Mouse (Mus musculus) midbrain, embryonic 14.5 days (tissue): ENCODE results near the gene Ubr3. TPM values are rescaled to one million over a fixed set of nuclear protein-coding genes. Genes with fewer than 3 reads are reported as not detected.

Source experiments
- ATAC-seq: fragments of 200-750 bp; cut with Nextera tagmentation; 2 replicates; pipeline ENCODE4 v1.8.0; 2017; ENCODE audit warnings: moderate number of reproducible peaks, moderate library complexity; ENCODE audit not compliant: low FRiP score, low TSS enrichment
- DNase-seq: peaks from one replicate; pipeline ENCODE4 v3.0.0-alpha.2; 2015
- H3K27ac ChIP-seq: fragments of 300-500 bp; sonication (generic); replicated peaks from 2 replicates; pipeline ENCODE4 v1.5.1; 2014; ENCODE audit warnings: mild to moderate bottlenecking, low read depth, low read length, moderate library complexity
- H3K27me3 ChIP-seq: fragments of 300-500 bp; sonication (generic); 2 replicates; pipeline ENCODE4 v1.6.1; 2014; ENCODE audit warnings: low read length, control low read depth, mixed read lengths; ENCODE audit not compliant: control insufficient read depth, insufficient read depth
- H3K36me3 ChIP-seq: fragments of 300-500 bp; sonication (generic); 2 replicates; pipeline ENCODE4 v1.6.1; 2014; ENCODE audit warnings: low read length, control low read depth; ENCODE audit not compliant: control insufficient read depth, insufficient read depth
- H3K4me1 ChIP-seq: fragments of 300-500 bp; sonication (generic); 2 replicates; pipeline ENCODE4 v1.6.1; 2014; ENCODE audit warnings: mild to moderate bottlenecking, antibody characterized with exemption, low read length, control low read depth; ENCODE audit not compliant: control insufficient read depth, insufficient read depth
- H3K4me2 ChIP-seq: fragments of 300-500 bp; sonication (generic); 2 replicates; pipeline ENCODE4 v1.6.1; 2014; ENCODE audit warnings: mild to moderate bottlenecking, low read length, moderate library complexity
- H3K4me3 ChIP-seq: fragments of 300-500 bp; sonication (generic); replicated peaks from 2 replicates; pipeline ENCODE4 v1.5.1; 2014; ENCODE audit warnings: low read depth, low read length
- H3K9ac ChIP-seq: fragments of 300-500 bp; sonication (generic); replicated peaks from 2 replicates; pipeline ENCODE4 v1.6.1; 2014; ENCODE audit warnings: mild to moderate bottlenecking, low read length, moderate library complexity
- H3K9me3 ChIP-seq: fragments of 300-500 bp; sonication (generic); 2 replicates; pipeline ENCODE4 v1.6.1; 2016; ENCODE audit warnings: low read length, control low read depth, mixed read lengths; ENCODE audit not compliant: control insufficient read depth
- WGBS: fragments of 180-500 bp; shearing (Covaris S2); extraction: QIAGEN DNeasy Blood & Tissue Kit; methylation state at CpG from one replicate; pipeline ENCODE4 v1.1.7; 2014; 5-methylcytosine and 5-hydroxymethylcytosine counted together
- polyA plus RNA-seq: library from polyadenylated mRNA; unstranded; fragments of >200 nt; fragmentation: Nextera tagmentation; extraction: Ambion mirVana; gene quantifications from 2 replicates; pipeline ENCODE4 v1.2.1, GENCODE M21; 2014

Gene Ubr3
- 26.0 and 26.9 TPM in 2 replicates for polyA plus RNA-seq

DNA sequence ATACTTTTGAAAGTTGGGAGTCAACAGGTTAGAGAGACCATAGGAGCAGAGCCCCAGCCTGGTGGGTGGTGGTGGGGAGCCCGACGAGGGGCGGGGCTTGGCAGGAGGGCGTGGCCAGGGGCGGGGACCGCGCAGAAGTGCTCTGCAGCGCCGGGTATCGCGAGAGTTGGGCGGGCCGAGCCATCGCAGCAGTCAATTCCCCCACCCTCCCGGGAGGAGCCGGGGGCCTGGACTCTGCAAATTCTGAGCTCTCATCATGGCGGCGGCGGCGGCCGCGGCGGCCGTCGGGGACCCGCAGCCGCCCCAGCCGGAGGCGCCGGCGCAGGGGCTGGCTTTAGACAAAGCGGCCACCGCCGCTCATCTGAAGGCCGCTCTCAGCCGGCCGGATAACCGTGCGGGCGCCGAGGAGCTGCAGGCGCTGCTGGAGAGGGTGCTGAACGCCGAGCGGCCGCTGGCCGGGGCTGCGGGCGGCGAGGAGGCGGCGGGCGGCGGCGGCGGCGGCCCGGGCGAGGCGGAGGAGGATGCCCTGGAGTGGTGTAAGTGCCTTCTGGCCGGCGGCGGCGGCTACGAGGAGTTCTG lies at the start of gene Ubr3:
TSS of gene Ubr3 (plus strand) at position 208 of the 579 bp plus-strand sequence.
- H3K4me3 ChIP-seq, result peak within 1 kb of the TSS; percentile 98
- peak; percentile 99 for ATAC-seq
- under 1% methylated on average over 60 of the region's 65 CpGs for WGBS

DNA sequence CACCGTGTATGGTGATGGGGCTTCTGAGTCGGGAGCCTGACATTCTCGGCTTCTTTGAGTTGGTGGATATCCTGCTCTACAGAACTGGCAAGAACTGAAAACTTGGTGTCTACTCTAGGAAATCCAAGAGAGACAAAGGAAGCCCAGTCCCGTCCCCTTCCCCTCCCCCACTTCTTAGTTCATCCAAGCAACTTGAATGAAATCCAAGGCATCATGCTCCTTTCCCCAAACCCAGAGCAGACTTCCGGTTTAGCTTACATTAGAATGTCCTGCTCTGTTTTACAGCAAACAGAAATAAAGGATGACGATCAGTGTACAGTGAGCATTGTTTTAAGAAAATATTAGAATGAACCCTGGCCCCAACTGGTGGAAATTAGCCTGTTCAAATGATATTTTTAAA lies 47.8 kb upstream of the Ubr3 start:
- no peaks in the 10 kb centered on the region for H3K36me3 ChIP-seq
- peak; percentile 33 for DNase-seq

More for the DNA sequence above, at the start of gene Ubr3:
- no peaks in the 10 kb centered on the region for H3K27me3 ChIP-seq
- peak within 1 kb of the TSS; percentile 93 for H3K27ac ChIP-seq
- no peaks in the 10 kb centered on the region for H3K9me3 ChIP-seq
- peak within 1 kb of the TSS; percentile 99 for H3K9ac ChIP-seq
- H3K36me3 ChIP-seq, result peaks cover 7% of the 10 kb centered on the region
- H3K4me1 ChIP-seq, result peaks cover 10% of the 10 kb centered on the region; the same call in 1 of the 2 replicates
- DNase-seq, result peak; percentile 97
- peak within 1 kb of the TSS; percentile 63 for H3K4me2 ChIP-seq

DNA sequence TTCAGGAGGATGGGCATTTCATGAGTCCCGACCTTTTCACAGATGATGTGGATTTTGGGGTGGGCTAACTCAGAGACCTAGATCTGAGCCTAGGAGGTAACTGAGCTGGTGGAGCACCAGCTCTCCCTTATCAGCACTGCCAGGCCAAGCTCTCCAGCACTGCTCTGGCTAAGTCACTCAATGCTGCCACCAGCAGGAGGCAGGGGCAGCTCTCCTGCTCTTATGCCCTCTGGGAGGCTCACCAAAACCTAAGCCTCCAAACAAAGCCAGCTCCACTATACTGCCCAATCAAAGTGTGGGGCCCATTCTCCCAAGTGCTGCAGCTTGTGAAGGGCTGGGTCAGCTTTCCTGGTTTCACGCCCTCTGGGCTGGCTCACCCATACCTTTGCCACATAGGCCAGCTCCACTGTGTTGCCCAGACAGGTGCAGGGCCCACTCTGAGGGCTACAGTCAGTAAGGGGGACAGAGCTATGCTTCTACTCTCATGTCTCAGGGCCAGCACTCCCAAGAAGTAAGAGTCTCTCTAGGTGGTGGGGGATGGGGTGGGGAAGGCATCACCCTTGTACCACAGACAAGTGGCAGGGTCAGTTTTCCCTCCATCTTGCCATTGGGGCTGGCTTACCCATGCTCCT lies 45.5 kb upstream of the Ubr3 start:
- no peaks in the 10 kb centered on the region for H3K4me1 ChIP-seq
- no peaks in the 10 kb centered on the region for H3K36me3 ChIP-seq
- no peak overlapping the region for H3K9ac ChIP-seq
- WGBS, result 59% methylated on average over 2 of the region's 2 CpGs
- ATAC-seq, result no peak
- H3K27me3 ChIP-seq, result no peaks in the 10 kb centered on the region
- no peaks in the 10 kb centered on the region for H3K9me3 ChIP-seq
- no peak overlapping the region for H3K4me3 ChIP-seq
- DNase-seq, result no peak
- H3K27ac ChIP-seq, result no peak overlapping the region
- no peak overlapping the region for H3K4me2 ChIP-seq

More for the DNA sequence above, 47.8 kb upstream of the Ubr3 start:
- no peak for ATAC-seq
- H3K4me3 ChIP-seq, result no peak overlapping the region
- no peak overlapping the region for H3K4me2 ChIP-seq
- no peaks in the 10 kb centered on the region for H3K27me3 ChIP-seq
- H3K27ac ChIP-seq, result no peak overlapping the region
- no peaks in the 10 kb centered on the region for H3K9me3 ChIP-seq
- 72% methylated on average over 6 of the region's 6 CpGs for WGBS
- H3K9ac ChIP-seq, result no peak overlapping the region
- no peaks in the 10 kb centered on the region for H3K4me1 ChIP-seq

DNA sequence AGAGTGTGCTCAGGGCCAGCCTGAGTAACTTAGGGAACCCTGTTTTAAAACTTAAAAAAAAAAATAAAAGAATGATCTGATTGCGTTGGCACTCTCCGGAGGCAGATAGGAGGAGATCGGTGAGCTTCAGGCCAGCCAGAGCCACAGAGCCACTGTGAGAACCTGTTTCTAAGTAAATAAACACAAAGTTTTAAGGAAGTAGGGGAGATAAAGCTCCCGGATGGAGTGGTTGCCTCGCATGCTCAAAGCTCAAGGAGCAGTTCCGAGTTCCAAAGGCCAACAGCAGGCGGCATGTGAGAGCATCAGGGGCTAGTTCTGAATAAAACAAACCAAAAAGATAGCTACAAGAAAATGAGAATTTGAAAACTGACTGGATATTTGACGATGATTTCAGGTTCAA lies 40.7 kb upstream of the Ubr3 start:
- Histone ChIP-seq H3K9me3 (no peaks in the 10 kb centered on the region), H3K36me3 (no peaks in the 10 kb centered on the region), H3K27ac (no peak overlapping the region), H3K4me2 (no peak overlapping the region), H3K9ac (no peak overlapping the region), H3K4me3 (no peak overlapping the region), H3K4me1 (peaks cover 2% of the 10 kb centered on the region; the same call in 1 of the 2 replicates), H3K27me3 (no peaks in the 10 kb centered on the region)
- ATAC-seq (no peak), DNase-seq (no peak)
- 75% methylated on average over 8 of the region's 8 CpGs for WGBS

DNA sequence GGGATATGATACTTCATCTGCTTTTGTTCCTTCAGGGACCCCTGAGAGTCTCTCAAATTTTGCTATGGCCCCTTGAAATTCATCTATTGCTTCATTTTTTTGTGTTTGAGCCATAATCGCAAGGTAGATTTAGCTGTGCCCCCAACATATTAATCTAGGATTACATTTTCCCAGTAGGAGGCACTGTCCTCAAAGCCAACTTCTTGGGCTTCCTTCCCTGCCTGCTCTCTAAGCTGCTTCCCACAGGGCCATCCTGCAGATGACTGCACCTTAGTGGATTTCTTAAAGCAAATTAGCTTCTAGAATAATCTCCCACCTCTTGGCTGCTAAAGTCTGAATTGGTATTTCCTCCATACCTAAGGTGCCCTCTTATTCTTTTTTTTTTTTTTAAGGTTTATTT lies 39.2 kb upstream of the Ubr3 start:
- Histone ChIP-seq H3K9ac (no peak overlapping the region), H3K4me2 (no peak overlapping the region), H3K4me1 (peaks cover 9% of the 10 kb centered on the region; the same call in 1 of the 2 replicates), H3K4me3 (no peak overlapping the region), H3K27me3 (no peaks in the 10 kb centered on the region), H3K27ac (no peak overlapping the region), H3K36me3 (no peaks in the 10 kb centered on the region), H3K9me3 (no peaks in the 10 kb centered on the region)
- DNase-seq, result peak; percentile 24
- 70% methylated on average over 1 of the region's 1 CpGs for WGBS
- ATAC-seq, result no peak

DNA sequence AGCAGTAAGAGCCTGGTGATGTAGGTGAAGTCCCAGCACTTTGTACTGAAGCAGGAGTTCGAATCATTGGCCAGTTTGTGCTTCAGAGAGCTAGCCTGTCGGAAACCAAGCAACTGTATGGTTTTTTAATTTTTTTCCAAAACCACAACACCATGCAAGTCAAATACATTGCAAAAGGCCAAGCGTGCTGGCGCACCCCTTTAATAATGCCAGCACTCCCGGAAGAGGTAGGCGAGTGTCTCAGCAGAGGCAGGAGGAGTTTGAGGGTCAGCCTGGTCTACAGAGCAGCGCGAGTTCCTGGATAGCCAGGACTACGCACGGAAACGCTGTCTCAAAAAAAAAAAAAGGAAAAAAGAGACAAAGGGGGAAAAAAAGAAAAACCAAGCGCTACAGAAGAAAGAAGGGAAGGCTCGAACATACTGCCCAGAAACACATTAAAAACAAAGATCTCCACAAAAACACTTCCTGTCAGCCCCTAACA lies 36.0 kb upstream of the Ubr3 start:
- Histone ChIP-seq H3K4me1 (peaks cover 17% of the 10 kb centered on the region; the same call in 1 of the 2 replicates), H3K27me3 (no peaks in the 10 kb centered on the region), H3K4me3 (peak overlapping the region; percentile 100), H3K4me2 (peak overlapping the region; percentile 92), H3K9me3 (no peaks in the 10 kb centered on the region), H3K36me3 (0 out of 2 replicates have a peak, but pooled peaks cover 3% of the 10 kb centered on the region), H3K9ac (peak overlapping the region; percentile 99), H3K27ac (peak overlapping the region; percentile 88)
- DNase-seq, result no peak
- ATAC-seq, result peak; percentile 70; the same call in 1 of the 2 replicates
- 12% methylated on average over 13 of the region's 13 CpGs for WGBS

DNA sequence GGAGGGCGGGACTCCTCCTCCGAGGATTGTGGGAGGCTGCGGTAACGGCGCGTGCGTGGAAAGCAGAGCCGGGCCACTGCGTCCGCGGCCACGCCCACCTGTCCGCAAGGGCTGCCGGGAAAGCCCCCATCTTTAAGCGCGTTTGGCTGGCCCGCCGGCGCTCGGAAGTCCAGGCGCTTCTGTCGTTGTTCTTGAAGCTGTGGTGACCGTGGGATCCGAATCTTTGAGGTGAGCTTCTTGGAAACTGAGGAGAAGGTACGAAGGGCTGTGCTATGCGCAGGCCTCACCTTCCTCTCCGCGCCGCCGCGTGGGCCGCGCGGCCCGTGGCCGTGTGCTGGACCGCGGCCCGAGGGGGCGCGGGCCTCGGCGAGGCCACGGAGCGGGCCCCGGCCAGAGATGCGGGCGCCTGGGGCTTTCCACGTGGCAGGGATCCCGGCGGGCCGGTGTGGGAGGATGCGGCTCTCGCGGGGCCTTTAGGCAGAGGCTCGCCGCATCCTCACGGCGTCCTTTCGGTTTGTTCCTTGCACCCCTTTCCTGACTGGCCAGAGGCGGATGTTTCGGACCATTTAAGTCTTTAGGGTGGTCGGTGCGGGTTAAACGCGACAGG lies 35.5 kb upstream of the Ubr3 start, which contains the start of gene Ssb:
TSS of gene Ssb (plus strand) at position 78 of the 607 bp plus-strand sequence.
- peaks cover 9% of the 10 kb centered on the region for H3K36me3 ChIP-seq
- H3K27me3 ChIP-seq, result no peaks in the 10 kb centered on the region
- peak; percentile 98 for ATAC-seq

DNA sequence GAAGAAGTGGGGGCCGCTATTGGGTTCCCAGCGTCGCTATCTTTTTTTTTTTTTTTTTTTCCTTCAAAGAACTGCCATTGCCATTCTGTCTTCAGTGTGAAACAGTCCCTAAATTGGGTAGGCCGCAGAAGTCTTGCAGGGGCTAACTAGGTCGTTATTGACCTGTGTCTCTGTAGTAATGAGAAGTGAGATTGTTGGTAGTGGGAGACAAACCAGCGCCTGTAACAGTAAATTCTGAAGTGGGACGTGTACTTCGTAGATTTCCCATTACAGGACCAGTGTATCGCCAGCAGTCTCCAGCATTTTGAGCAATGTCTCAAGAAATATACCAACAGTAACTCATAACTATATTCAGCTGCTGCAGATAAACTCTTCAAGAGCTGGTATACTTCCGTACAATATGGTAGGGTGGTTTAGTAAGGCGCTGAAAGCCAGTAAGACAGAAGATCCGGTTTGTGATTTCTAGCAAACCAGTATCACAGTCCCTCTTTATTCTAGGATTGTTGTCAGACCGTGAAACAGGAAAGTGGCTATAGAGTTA lies 34.9 kb upstream of the Ubr3 start:
- no peaks in the 10 kb centered on the region for H3K9me3 ChIP-seq
- no peak for ATAC-seq
- H3K4me1 ChIP-seq, result peaks cover 17% of the 10 kb centered on the region; the same call in 1 of the 2 replicates
- H3K36me3 ChIP-seq, result peaks cover 13% of the 10 kb centered on the region
- H3K27me3 ChIP-seq, result no peaks in the 10 kb centered on the region
- no peak for DNase-seq
- peak overlapping the region; percentile 99 for H3K9ac ChIP-seq
- 3% methylated on average over 13 of the region's 13 CpGs for WGBS
- H3K4me2 ChIP-seq, result peak overlapping the region; percentile 92
- peak overlapping the region; percentile 88 for H3K27ac ChIP-seq
- peak overlapping the region; percentile 100 for H3K4me3 ChIP-seq

More for the DNA sequence above, 35.5 kb upstream of the Ubr3 start, which contains the start of gene Ssb:
- H3K4me2 ChIP-seq, result peak within 1 kb of the TSS; percentile 92
- DNase-seq, result peak; percentile 97
- H3K27ac ChIP-seq, result peak within 1 kb of the TSS; percentile 88
- peak within 1 kb of the TSS; percentile 100 for H3K4me3 ChIP-seq
- peak within 1 kb of the TSS; percentile 99 for H3K9ac ChIP-seq
- WGBS, result under 1% methylated on average over 66 of the region's 66 CpGs
- peaks cover 17% of the 10 kb centered on the region; the same call in 1 of the 2 replicates for H3K4me1 ChIP-seq
- no peaks in the 10 kb centered on the region for H3K9me3 ChIP-seq
